Mouse (Mus musculus) testis, postnatal 14 days (tissue): Measurements from ENCODE around the gene Fcgrt.
"Not testable (repeated sequence)": the region's sequence is repeated elsewhere in the genome, so short reads cannot be mapped to it uniquely, and the experiment has no call there.

ENCODE experiments used
- DNase-seq: peaks from one replicate; pipeline ENCODE4 v3.0.0; 2021; ENCODE audit warnings: low spot score

Gene Fcgrt

GRCm38 (mm10) chr7:45110089-45110488, 6.4 kb upstream of the Fcgrt start:
- not testable (repeated sequence) for DNase-seq

- DNase-seq, result no peak
Measured at GRCm38 (mm10) chr7:45107052-45107645, 3.5 kb upstream of the Fcgrt start.

- DNase-seq, result no peak
Measured at GRCm38 (mm10) chr7:45106441-45106840, 2.8 kb upstream of the Fcgrt start.

DNA sequence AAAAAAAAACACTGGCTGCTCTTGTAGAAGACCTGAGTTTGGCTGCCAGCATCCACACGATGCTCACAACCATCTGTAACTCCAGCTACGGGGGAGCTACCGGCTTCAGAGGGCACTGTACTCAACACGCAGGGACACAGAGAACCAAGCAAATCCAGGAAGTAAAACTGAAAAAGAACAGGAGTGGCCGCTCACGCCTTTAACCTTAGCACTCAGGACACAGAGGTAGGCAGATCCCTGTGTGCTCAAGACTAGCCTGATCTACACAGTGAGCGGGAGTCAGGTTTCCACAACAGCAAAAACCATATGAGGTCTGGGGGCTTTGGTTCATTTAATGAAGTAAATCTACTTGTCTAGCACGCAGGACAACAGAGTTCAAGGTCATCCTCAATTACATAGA, 1.8 kb upstream of the Fcgrt start:
- DNase-seq, result no peak

DNA sequence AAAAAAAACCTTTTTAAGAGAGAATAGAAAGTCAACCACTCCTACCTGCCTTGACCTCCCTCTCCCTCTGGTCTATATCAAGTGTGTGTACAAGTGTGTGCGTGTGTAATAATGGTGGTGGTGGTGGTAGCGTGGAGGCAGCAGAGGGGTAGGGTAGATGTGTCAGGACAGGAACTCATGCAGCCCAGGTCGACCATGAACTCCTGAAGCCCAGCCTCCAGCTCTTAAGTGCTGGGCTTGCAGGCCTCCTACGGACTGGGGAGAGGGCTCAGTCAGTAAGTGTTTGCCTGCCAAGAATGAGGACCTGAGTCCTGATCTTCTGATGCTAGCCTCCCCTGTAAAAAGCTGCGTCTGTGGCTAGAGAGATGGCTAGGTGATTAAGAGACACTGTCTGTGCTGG, 1.3 kb upstream of the Fcgrt start:
- DNase-seq, result no peak

GRCm38 (mm10) chr7:45102940-45103585, 588 bp downstream of the Fcgrt start:
- no peak for DNase-seq

DNA sequence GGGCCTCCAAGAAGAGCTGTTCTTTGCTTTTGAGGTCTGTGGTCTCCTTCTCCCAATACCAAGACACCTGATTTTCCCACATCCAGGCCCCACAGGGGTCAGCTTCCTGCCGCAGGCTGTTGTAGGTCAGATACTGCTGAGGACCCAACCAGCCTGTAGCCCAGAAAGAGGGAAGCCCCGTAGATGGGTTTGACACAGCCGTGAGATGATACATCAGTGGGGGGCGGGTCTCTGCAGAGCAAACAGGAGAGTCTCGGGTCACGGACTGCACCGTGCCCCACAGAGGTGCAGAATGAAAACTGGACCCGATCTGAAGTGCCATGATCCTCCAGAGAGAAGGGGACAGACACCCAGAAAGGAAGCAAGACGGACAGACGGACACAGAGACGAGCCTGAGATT, 1.2 kb downstream of the Fcgrt start:
- DNase-seq, result no peak

DNA sequence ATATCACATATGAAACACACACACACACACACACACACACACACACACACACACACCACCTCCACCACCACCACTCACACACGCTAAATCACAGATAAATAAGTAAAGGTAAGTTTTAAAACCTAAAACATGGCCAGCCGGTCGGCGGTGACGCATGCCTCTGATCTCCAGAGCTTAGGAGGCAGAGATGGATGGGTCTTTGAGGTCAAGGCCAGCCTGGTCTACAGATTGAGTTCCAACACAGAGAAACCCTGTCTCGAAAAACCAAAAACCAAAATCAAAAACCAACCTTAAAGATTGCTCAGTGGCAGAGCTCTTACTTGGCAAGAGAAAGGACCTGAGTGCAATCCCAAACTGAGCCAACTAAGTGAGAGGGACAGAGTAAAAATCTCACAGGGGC, 3.6 kb downstream of the Fcgrt start:
- no peak for DNase-seq

- peak; percentile 60 for DNase-seq
Measured at GRCm38 (mm10) chr7:45098541-45099240, 5.0 kb downstream of the Fcgrt start.

DNA sequence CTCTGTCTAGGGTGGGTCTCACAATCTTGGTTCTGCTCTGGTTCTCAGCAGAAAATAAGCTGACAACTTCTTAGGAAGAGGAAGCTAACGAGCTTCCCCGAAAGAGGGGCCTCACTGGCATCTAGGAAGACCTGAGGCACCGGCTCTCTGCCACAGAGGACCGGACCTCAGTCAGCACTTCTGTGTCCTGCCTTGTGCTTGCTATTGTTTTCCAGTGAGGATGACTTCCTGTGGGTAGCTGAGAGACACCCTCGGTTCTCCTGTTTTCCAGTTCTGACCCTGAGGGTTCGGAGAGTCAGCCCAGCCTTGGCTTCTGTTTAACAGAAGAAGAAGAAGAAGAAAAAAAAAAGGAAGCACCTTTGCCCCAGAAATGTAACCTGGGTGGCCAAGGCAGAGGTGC, 6.2 kb downstream of the Fcgrt start:
- DNase-seq, result no peak

GRCm38 (mm10) chr7:45095965-45096364, 7.7 kb downstream of the Fcgrt start:
- not testable (repeated sequence) for DNase-seq

- no peak for DNase-seq
Measured at GRCm38 (mm10) chr7:45095367-45095766, 8.3 kb downstream of the Fcgrt start.

GRCm38 (mm10) chr7:45094121-45094520, 9.5 kb downstream of the Fcgrt start:
- DNase-seq, result no peak

DNA sequence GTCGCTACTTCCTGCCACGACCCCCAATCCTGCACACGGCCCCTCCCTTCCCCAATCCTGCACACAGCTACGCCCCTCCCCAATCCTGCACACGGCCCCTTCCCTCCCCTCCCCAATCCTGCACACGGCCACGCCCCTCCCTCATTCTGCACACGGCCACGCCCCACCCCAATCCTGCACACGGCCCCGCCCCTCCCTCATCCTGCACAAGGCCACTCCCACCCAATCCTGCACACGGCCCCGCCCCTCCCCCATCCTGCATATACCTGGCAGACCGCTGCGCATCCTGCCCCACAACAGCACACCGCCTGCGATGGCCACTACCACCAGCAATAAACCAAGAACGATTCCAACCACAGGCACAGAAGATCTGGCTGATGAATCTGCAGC, 10.1 kb downstream of the Fcgrt start:
- no peak for DNase-seq

DNA sequence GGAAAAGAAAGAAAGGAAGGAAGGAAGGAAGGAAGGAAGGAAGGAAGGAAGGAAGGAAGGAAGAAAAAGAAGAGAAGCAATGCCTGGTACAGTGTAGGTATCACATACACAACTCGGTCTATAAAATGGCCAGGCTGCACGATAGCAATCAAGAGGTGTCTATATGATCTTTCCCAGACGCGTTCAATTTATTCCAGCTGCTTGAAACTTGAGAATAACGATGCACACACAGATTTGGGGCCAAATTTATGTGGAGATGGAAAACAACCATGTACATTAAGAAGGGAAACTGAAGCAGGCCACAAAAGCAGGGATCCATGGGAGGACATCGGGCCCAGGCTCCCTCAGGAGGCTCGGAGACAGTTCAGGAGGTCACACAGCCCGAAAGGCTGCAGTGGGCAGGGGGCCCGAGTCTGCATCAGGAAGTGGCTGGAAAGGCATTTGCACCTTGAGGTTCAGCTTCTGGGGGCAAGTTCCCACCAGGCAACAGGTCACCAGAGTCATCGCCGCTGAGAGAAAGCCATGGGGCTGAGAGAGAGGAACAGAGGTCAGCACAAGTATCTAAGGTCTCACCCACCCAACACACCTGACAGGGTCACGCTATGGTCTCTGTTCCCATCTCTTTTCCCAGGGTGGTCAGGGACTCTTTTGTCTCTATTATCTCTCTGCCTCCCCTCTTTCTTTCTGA, 10.7 kb downstream of the Fcgrt start:
- DNase-seq, result no peak

DNA sequence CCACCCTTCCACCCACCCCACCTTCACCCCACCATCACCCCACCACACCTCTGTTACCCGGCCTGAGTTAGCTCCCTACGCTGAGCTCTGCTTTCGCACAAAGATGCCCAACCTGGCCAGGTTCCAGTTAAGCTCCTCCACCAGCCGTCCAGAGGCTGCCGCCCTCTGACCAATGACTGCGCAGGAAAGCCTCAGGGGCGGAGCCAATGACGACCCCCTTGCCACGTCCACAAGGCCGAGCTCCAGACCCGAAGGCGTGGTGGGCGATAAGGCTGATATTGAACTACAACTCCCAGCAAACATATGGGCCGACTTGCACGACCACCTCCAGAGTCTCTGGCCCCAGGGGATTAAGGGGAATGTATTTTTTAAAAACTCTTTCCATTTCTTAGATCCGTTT, 11.6 kb downstream of the Fcgrt start, which contains the start of gene Rcn3:
Gene Rcn3, minus strand, starts transcription at position 174 of the 400 bp plus-strand sequence.
- peak; percentile 88 for DNase-seq

DNA sequence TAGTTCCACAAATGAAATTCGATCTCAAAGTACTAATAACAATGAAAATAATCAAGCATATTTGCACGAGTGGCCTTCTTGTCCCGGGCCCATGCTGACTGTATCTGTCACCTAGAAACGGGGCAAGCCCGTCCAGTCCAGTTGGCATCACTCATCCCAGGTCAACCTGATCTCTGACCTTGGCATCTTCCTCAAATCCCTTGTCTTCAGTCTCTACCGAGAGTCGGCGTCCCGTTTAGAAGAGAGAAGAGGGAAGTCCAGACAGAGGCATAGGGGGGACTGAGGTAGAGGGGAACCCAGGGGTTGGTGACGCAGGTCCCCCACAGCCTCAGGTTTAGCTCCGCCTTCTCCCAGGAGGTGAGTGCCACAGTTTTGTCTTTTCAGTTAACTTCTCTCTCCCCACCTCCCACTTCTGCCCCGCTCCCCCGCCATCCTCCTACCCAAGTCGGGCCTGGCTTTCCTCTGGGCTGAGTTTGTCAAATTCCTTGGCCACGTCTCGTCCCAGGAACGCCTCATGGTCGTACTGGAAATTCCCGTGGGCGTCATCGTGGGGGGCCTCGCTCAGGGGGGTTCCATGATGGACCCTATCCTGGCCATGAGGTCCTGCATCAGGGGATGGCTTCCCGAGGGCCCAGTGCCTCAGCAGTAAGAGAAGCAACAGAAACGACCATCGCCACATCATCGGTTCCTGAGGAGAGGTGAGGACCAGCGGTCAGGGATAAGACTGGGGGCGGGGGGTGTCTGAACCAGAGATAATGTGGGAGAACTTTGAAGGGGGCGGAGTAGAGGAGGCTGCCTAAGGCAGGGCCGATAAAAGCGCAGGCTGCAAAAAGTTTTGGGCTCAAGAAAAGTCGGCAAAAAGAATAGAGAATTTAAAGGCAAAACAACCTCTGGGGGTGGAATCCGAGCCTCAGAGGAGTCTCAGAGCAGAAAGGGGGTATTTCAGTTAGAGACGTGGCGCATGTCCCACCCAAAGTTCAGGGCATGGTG, 12.4 kb downstream of the Fcgrt start:
- no peak for DNase-seq

DNA sequence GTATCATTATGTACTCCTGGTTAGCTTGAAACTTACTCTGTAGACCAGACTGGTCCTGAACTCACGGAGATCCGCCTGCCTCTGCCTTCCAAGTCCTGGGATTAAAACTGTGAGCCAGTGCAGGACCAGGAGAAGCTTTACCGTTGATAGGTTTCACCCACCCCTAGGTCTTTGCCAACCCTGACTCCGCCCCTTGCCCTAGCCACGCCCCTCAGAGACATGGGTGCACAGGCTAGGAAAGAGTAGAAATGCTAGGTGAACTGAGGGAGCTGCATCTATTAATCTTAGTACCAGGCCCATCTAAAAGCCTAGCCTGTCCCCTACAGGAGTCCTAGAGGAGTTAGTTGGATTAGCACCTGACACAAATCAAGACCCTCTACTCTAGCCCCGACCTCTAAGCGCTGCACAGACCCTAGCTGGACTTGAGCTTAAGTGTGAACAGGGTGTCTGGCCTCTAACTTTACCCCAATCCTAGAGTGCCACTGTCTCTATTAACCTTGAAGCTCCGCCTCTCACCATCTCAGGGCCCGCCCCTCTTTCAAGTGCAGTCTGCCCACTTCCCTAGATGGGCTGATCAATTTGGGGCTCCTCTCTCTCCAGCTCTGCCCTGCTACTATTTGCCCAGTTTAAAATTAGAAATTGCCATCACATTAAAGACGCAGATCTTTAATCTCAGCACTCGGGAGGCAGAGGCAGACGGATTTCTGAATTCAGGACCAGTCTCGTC, 13.2 kb downstream of the Fcgrt start:
- no peak for DNase-seq

- DNase-seq, result no peak
Measured at GRCm38 (mm10) chr7:45088597-45088996, 15.1 kb downstream of the Fcgrt start.

DNA sequence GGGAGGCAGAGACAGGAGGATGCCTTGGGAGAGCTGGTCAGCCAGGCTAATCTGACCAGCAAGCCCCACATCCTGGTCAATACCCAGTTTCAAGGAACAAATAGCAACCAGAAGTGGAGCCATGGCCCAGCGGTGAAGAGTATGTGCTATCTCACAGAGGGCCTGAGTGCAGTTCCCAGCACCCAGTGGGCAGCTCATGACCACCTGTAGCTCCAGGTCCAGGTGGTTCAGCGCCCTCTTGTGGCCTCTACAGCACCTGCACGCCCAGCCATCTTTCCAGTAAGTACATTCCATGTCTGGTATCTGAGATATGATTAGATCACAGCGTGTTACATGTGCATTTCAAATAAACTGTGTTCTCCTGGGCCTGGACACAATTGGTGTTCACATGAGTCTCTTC, 17.6 kb downstream of the Fcgrt start:
- DNase-seq, result no peak
